Mouse (Mus musculus) MEL (cell line): ENCODE measurements around the gene Itga2b.

Source experiments
- CTCF ChIP-seq, 3 experiments: IDR thresholded peaks in 2 of 3; conservative IDR thresholded peaks in 1 of 3; 2 replicates each; pipeline ENCODE4 v1.5.1; 2011 to 2012; ENCODE audit warnings: low read length in 3 of 3, low read depth in 2 of 3, mild to moderate bottlenecking in 2 of 3, improper control_type of control experiment in 1 of 3, inconsistent platforms in 1 of 3, mixed read lengths in 1 of 3, moderate library complexity in 1 of 3; ENCODE audit not compliant: control insufficient read depth in 1 of 3, insufficient read depth in 1 of 3, poor library complexity in 1 of 3, severe bottlenecking in 1 of 3
- GABPA ChIP-seq: IDR thresholded peaks from 2 replicates; pipeline ENCODE4 v1.6.1; 2012; ENCODE audit warnings: low read depth, mild to moderate bottlenecking, inconsistent platforms, low read length, improper control_type of control experiment, moderate library complexity
- HCFC1 ChIP-seq: IDR thresholded peaks from 2 replicates; pipeline ENCODE4 v1.6.1; 2012; ENCODE audit warnings: low read depth, mild to moderate bottlenecking, inconsistent platforms, low read length, improper control_type of control experiment, moderate library complexity
- MAFK ChIP-seq: IDR thresholded peaks from 2 replicates; pipeline ENCODE4 v1.6.1; 2011; ENCODE audit warnings: low read depth, mild to moderate bottlenecking, low read length, improper control_type of control experiment, borderline replicate concordance
- MEF2A ChIP-seq: IDR thresholded peaks from 2 replicates; pipeline ENCODE4 v1.6.1; 2014; ENCODE audit warnings: low read depth, mild to moderate bottlenecking, inconsistent platforms, low read length, improper control_type of control experiment; ENCODE audit not compliant: poor library complexity, insufficient replicate concordance, severe bottlenecking; ENCODE audit errors: extremely low read depth
- MYB ChIP-seq: IDR thresholded peaks from 2 replicates; pipeline ENCODE4 v1.6.1; 2011; ENCODE audit warnings: mild to moderate bottlenecking, low read depth, low read length, improper control_type of control experiment
- MYC ChIP-seq: IDR thresholded peaks from 2 replicates; pipeline ENCODE4 v1.6.1; 2011; ENCODE audit warnings: low read depth, mild to moderate bottlenecking, low read length, improper control_type of control experiment, moderate library complexity
- NELFE ChIP-seq: IDR thresholded peaks from 2 replicates; pipeline ENCODE4 v1.6.1; 2011; ENCODE audit warnings: low read depth, low read length, improper control_type of control experiment
- POLR2A ChIP-seq, 2 experiments: IDR thresholded peaks; 2 replicates each; pipeline ENCODE4 v1.6.1; 2011 to 2012; ENCODE audit warnings: low read length in 2 of 2, mild to moderate bottlenecking in 2 of 2, control low read depth in 1 of 2, improper control_type of control experiment in 1 of 2, low read depth in 1 of 2, moderate library complexity in 1 of 2; ENCODE audit not compliant: control insufficient read depth in 1 of 2, insufficient read depth in 1 of 2, poor library complexity in 1 of 2
- TCF12 ChIP-seq: IDR thresholded peaks from 2 replicates; pipeline ENCODE4 v1.6.1; 2014; ENCODE audit warnings: low read depth, mild to moderate bottlenecking, inconsistent platforms, low read length, improper control_type of control experiment, moderate library complexity
- ZC3H11A ChIP-seq: IDR thresholded peaks from 2 replicates; pipeline ENCODE4 v1.6.1; 2012; ENCODE audit warnings: low read depth, mild to moderate bottlenecking, inconsistent platforms, low read length, improper control_type of control experiment

- no peak for TF ChIP-seq MAFK
- no peak for TF ChIP-seq CTCF (IDR thresholded peaks at IDR 0.05 in 2 of 3, conservative IDR thresholded peaks at IDR 0.05 in 1 of 3; ENCODE audit: control insufficient read depth in 1 of 3, insufficient read depth in 1 of 3, low read depth in 2 of 3, low read length in 3 of 3, poor library complexity in 1 of 3, severe bottlenecking in 1 of 3)
- no peak for TF ChIP-seq MEF2A
- no peak for TF ChIP-seq TCF12
- no peak for TF ChIP-seq NELFE
- TF ChIP-seq MYC, result no peak
- no peak for TF ChIP-seq POLR2A (IDR thresholded peaks at IDR 0.05; ENCODE audit: control insufficient read depth in 1 of 2, insufficient read depth in 1 of 2, low read depth in 1 of 2, low read length in 2 of 2, poor library complexity in 1 of 2)
- no peak for TF ChIP-seq GABPA
- TF ChIP-seq MYB, result no peak
- TF ChIP-seq HCFC1, result no peak
- no peak for TF ChIP-seq ZC3H11A
Observed at GRCm38 (mm10) chr11:102435754-102436470, 34.0 kb downstream of the Itga2b start.
